Mouse (Mus musculus) right cerebral cortex, postnatal 14 days (tissue): ENCODE measurements at regions not wholly inside any gene's neighbourhood (a gene's known extent, or its start where the extent isn't known, plus 50 kb on each side); places are given as distances from the start of the nearest gene placed in this dataset.
A peak's percentile ranks its signal among the peaks of the same experiment; 100 is the strongest.
"Not testable (repeated sequence)": the region's sequence is repeated elsewhere in the genome, so short reads cannot be mapped to it uniquely, and the experiment has no call there.

Experiments used
- DNase-seq: peaks from one replicate; pipeline ENCODE4 v3.0.0; 2022

DNA sequence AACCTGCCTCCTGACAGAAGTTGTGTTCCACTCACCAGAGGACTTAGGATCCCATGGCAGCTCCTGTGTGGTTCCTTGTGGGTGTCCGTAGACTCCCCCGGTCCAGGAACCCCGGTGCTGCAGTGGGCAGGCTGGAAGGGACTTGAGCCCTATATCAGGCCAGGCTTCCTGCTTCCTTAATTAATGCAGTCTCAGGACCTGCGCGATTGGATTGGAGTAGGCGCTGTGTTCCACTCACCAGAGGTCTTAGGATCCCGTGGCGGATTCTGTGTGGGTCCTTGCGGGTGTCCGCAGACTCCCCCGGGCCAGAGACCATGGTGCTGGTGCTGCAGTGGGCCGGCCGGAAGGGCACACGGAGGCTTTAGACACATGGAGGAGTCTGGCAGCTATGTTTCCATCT lies 288.7 kb downstream of the Fut8 start:
- not testable (repeated sequence) for DNase-seq

DNA sequence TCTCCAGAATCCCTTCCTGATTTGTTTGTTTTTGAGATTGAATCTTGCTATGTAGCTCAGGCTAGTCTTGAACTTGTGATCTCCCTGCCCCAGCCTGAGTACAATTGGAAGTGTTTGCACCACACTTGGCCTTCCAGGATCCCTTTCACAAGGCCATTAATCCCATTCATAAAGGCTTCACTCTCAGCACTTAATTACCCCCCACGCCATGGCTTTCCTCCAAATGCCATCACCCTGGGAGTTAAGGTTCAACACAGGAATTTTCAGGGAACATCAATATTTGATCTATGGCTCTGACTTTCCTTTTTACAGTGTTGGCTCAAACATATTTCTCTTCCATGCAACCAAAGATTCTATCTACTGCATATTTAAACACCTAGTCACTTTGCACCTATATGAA lies 289.6 kb downstream of the Fut8 start:
- DNase-seq, result no peak

DNA sequence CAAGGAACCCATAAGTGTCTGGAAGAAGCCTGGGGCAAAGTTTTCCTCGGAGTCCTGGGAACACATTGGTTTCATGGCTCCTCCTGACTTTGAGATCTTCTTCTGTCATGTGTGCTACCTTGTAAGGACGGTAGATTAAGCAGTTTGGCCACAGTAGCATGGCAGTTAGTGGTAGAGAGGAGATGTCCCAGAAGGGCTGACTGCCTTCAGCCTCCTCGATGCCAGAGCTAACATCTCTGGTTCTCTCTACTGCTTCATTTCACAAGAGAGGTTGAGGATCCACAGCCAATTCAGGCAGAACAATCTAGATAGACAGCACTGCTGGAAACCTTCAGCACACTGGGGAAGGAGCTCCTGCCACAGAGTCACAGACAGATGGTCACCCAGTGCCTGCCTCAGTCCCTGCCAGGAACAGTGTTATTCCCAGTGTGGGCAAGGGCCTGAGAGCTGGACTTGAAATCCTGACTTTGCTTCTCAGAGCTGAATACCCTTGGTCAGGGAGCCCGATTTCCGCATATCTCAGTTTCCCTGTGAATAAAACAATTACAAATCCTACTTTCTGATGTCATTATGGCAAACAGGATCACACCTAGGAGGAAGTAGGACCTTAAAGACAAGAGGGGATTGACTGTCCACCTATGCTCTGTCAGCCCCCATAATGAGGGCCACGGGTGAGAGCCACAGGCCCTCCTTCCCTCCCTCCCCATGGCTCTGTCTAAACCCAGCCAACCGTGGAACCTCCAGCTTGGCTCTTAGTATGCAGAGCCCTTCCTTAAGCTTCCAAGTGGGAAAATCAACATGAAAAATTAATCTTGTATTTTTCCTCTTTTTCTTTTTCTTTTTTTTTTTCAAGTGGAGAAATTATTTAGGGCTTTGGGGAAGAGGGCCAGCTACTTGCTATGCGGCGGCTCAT lies 290.3 kb downstream of the Fut8 start:
- no peak for DNase-seq

DNA sequence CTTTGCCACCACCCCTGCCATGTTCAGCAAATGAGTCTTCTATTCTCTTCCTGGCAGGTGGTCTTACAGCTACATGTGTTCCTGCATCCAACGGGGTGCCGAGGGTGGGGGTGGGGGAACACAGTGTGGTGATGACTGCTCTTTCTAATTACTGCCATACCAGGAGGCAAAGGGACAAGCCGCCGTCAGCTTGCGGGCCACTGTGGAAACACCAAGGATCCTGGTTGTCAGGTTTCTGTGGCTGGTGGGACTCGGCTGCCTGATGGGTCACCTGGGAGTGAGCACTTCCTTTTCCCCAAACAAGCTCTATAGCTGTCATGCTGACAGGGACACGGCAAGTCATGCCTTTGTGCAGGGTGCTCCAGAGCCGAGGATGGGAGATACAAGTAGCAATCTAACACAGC lies 290.9 kb downstream of the Fut8 start:
- DNase-seq, result no peak

DNA sequence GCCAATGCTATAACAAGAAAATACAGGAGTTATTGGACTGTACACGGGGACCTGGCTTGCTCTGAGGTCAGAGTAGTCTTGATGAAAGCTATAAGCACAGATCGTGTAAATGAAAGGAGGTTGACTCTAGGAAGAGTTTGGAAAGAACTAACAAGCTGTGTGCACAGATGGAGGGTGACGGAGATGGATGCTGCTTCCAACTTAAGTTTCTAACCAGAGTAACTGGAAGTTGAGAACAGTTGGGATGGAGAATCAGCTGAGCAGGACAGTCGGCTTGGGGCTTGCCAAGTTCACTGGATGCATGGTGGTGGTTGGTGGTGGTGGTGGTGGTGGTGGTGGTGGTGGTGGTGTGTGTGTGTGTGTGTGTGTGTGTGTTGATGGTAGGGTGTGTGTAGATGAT lies 291.5 kb downstream of the Fut8 start:
- no peak for DNase-seq

DNA sequence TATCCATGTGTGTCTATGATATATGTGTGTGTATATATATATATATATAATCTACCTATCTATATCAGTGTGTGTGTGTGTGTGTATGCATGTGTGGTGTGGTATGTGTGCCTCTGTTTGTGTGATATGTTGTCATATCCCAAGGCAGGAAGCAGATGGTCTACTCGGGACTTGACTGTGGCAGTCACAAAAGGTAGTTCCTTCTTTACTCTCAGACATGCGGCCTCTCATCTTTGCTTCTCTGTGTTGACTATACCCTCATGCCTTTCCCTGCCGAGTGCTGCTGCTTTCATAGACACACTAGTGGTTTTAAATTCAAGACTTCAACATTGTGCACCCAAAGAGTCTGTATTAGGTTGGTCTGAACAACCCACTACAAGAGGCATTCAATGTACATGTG lies 292.0 kb downstream of the Fut8 start:
- DNase-seq, result no peak

DNA sequence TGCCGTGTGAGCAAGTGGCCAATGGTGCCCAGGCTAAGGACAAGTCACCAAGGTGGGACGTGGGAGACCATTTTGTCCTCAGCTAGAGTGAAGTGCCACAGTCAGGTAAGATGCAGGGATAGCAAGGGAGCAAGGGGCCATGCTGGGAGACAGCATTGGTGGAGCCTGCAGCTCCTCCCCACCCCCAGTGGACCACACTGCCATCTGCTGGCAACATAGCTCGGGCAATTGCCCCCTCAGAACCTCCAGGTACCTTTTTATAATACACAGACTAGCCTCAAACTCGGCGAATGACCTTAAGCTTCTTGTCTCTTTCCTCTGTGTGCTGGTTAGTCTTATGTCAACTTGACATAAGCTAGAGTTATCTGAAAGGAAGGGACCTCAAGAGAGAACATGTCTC lies 293.4 kb downstream of the Fut8 start:
- DNase-seq, result no peak

DNA sequence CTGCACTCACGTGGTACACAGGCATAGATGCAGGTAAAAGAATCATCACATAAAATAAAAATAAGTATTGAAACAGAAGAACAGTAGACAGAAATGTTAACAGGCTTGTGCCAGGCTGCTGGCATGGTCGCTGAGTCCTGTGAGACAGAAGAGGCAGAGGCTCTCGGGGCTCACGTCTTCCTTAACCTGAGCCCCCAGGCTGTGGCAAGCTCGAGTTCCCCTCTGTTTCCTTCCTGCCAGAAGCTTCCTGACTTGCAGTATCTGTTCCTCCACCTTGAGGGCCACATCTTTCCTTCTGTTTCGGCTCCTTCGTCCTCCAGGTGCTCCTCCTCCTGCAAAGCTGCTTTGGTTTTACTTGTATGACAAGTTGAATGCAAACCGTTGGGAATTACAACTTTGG lies 294.6 kb downstream of the Fut8 start:
- no peak for DNase-seq

DNA sequence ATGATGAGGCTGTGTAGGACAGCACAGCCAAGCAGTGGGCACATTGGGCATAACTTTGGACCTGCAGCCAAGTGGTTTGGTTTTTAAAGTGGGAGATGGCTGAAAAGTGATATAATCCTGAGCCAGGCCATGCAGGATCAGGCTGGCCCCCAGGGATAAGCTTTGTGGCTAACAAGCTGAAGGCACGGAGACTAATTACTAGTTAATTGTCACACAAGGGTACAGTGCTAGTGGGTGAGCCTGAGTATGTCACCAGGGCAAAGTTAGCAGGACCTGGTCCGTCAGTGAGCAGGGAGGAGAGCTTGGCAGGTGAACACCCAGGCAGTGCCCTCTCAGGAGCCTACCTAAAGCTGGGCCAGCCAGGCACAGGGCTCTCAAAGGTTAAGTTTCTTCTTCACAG lies 295.7 kb downstream of the Fut8 start:
- DNase-seq, result no peak

DNA sequence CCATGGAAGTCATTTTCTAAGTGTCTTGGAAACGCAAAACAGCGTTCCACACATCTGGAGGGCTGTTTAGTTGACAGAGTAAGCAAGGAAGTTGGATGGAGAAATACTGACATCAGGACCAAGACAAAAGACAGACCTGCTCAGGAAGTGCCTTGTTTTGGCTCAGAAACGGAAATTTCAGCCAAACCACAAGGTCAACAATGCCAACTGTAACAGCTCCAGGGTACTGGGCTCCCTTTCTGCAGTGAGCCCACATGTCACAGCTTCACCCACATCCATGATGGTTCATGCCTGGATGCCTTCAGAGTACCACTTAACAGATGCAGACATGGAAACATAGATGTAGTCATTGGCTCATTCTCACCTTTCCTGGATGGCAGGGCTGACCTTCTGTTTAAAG lies 296.2 kb downstream of the Fut8 start:
- no peak for DNase-seq

DNA sequence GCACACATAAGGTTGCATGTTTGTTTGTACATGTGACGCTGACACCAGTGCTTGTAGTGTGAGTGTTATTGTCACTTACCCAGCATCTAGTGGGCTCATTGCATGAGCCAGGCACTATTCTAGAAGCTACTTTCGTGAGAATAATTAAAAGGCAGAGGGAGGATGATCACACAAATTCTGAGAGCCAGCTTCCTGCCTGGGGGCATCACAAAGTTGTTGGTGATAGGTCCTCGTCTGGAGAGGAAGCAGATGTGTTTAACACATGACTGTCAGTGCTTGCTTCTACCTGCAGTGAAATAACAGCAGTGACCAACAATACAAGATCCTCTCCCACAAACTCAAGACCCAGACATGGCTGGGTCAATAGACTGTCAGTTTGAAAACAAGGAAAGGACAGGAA lies 297.2 kb downstream of the Fut8 start:
- DNase-seq, result no peak

DNA sequence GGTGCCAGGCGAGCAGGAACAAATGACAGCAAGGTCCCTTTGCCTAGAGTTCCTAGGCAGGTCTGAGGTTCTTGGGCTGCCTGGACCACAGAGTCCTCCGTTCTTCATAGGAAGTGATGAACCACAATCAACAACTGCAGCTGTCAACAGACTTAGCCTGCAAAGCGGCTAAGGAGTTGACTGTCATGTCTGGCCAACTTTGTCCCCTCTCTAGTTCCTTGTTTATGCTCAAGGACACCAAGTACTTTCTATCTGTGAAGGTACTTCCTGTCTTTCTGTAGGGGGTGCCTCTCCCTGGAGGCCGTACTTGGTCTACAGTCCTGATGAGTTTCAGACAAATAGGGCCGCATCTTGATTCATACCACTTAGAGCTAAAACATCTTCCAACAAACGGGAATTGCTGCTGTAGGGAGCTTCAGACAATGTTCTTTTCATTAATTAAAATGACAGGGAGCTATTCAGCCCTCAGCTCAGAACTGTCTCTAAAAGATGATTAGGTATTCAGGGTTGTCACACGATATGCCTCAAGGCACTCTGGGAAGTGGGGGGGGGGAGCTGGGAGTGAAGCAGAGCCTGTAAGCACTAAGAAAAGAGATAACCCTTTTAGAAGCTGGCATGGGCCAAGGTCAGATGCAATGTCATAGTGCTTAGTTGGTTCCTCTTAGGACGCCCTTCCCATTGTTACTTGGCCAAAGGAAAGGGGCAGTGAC lies 299.4 kb downstream of the Fut8 start:
- DNase-seq, result no peak

DNA sequence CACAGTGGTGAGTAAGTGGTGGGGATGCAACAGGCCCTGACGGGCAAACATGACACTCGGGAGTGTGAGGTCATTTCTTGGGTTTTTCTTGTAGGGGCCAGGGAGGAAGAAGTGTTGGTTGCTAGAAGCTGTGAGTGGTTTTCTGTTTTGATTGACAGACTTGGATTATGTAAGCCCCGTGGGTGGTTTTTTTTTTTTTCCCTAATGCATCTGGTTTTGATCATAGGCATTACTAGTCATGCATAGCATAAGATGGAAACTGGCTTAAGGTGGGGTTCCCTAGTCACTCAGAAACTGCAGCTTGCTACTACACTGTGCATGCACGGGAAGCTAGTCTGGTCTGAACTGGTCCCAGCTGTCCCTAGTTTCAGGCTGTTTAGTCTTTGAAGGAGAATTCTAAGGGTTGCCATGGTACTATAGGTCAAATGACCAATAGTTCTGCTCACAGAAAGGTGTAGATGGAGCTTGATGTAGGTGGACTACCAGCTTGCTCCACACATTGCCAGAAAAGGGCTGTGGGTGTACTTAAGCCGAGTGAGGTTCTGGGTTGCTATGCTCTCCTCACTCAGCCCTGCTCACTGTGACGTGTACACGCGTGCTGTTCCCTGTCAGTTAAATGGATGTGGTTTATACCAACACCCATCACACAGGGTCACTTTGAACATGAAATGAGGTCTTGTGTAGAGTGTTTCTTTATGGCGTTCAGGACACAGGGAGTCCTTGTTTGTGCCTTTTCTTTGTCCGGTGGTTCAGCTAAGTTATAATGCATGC lies 301.9 kb downstream of the Fut8 start:
- no peak for DNase-seq

DNA sequence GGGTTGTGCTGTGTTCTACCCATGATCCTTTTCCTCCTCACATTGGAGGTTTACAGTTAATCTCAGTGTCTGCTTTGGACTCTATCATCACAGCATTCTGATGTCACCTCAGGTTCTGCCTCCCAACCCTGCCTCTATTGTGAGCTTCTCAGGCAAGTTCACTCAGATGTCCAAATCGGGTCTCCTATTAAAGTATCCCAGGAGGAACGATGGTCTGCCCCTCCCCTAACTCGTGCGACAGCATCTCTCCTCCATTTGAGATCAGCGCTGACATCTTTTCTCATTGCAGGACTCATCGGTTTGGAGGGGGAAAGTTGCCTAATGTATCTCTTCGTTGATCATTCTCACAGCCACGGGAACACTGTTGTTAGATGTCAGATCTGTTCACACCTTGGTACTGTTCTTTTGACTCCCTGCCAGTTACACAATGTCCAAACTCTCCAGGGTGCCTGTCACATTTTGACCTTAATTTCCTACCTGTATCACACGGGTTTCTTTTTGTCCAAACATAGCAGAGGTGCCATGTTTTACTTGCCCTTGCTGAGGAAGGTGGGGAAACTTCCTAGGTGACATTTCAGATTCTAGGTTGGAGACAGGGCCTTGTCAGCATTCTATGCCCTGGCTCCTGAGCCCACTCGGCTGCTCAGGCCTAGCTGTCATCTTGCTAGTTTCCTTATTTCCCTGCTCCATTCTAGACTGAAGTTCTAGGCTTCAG lies 303.3 kb downstream of the Fut8 start:
- no peak for DNase-seq

DNA sequence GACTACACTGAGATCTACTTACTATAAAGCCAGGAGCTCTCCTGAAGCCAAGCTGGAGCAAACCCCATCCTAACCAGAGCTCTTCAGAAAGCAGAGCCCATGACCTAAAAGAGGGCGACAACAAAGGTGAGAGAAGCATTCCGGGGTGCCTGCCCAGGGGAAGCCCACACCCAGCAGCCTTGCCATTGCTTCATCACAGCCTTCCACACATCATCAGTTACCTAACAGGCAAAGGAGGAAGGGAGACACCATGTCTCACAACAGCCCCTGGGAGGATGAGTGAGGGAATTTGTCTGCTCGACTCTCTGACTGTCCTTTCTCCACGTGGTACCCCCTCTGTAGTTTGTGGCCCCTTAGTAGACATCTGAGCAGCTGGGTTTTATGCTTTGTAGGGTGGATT lies 303.9 kb downstream of the Fut8 start:
- DNase-seq, result no peak

DNA sequence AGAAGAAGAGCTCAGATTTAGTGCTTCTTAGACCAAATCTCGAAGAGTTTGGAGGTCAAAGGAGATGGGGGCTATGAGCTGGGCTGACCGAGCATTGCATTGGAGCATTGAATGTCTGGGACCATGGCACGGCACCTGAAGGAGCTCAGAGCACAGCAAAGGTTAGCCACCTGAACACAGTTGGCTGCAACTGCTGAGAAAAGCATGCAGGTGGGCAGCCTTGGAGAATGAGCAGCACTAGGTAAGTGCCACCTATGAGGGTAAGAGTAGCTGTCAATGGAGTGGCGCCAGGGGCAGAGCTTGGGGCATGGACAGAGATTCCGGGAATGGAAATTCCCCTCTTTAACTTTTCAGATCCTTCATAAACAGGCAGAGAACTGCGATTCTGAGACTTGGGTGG lies 305.7 kb downstream of the Fut8 start:
- DNase-seq, result no peak

DNA sequence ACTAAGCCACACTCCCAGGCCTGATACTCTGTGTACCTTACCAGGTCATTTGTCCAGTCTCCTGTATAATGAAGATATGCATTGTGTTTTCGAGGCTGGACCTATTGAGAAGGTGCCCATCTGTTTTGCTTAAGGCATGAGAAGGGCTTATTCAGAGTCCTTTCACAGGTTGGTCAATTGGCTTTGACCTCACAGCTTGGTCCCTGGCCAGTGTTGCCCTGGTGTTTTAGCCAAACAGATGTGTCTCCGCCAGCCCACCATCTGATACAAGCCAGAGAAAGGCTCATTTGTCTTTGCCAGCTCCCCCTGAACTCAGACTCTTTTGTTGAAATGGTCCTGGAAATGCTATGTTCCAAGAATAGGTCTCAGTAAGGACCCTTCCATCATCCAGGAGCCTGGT lies 308.2 kb downstream of the Fut8 start:
- no peak for DNase-seq

DNA sequence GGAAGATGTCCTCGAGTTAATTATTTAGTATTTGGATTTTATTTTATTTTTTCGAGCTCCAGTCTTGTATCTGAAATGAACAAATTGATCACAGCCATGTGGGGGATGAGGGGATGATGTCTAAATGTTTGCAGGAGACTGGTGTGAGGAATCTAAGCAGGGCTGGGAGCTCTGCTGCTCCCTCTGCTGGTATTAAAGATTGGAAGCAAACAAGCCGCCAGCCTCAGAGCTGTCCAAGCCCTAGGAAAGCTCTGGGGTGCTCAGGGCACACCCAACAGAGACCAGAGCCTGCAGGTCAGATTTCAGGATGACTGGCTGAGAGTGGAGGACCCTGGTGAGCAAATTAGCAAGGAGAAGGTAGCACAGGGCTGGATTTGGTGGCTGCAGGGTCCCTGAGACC lies 330.4 kb downstream of the Fut8 start:
- DNase-seq, result peak; percentile 39

DNA sequence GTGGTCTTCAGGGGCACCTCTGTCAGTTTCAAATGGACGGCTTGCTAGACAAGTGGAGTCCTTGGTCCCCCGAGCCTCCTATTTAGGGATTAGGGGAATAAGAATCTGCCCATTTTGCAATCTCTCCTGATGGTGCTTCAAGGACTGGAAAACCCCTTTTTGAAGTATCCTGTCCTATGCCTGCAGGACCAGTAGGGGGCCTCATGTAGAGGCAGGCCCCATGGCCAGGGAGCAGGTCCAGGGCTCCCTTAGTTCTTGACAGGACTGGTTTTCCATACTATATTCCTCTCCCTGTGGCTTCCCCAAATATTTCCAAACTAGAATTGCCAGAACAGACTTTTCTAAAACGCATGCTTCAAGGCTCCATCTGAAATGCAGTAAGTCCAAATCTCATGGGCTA lies 332.6 kb downstream of the Fut8 start:
- DNase-seq, result no peak

DNA sequence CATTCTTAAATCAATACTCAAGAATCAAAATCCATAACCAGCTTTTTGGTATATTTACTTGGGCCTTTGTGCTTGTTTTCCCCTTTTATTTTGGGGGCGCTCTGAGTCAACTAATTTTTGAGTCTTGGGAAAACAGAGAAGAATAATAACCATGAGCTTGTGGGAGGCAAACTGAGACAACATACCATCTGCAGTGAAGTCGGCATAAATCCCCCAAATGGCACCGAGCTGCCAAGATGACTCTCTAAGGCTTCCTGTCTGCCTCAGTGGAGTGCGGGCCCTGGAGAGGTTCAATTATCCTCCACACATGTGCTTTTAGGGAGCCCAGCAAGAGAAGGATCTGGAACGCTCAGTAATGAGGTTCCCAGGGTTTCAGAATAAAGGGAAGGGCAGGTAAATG lies 333.1 kb downstream of the Fut8 start:
- DNase-seq, result no peak

DNA sequence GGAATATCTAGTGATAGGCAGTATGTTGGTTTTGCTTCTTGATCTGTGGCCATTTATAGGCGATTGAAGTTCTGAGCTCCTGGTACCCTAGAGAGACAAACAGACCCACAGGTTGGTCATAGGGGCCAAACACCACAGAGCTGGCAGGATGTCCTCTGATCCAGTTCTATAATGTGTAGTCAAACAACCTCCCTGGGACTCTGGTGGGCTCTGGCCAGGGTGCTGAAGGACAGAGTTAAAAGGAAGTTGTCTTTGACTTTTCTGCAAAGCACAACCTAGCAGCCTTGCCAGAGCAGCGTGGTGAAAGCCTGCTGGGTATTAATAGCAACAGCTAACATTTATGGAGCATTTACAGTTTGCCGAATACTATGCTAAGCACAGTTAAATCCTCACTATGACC lies 337.1 kb downstream of the Fut8 start:
- no peak for DNase-seq

DNA sequence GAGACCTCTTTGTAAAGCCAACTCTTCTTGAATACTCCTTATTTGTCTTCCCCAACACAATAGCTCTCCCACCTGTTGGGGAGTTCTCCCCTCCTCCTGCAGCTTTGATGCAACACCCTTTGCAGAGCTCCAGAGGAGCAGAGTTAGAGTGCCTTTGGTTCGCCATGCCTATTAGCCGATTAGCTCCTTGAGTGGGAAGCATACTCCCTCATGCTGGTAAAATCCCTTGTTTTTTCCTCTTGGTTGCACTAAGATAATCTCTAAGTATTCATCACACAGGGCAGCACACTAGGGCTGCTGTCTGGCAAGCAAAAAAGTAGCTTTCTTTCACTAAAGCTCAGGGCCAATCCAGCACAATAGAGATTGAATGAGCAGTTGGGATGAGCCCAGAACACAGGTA lies 350.4 kb downstream of the Fut8 start:
- DNase-seq, result no peak

DNA sequence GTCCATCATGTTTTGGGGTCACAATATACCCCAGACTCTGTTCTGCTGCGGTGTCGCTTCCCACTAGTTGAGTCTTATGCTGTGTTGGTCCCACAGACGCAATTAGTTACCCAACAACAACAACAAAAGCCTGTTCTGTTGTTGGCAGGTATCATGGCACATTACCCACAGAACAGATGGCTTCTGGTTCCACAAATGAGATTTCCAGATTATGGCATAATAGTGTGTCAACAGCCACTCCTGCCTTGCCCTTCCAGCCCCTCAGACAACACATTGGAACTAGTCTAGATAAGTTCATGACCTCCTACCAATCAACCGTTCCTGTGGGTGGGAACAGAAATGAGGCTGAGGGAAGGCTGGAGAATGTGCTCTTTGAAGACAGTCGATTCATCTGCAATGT lies 351.5 kb downstream of the Fut8 start:
- DNase-seq, result no peak
